Mouse (Mus musculus) layer of hippocampus, postnatal 14 days (tissue): Measurements from ENCODE around the gene Adcy10. TPM values are rescaled to one million over a fixed set of nuclear protein-coding genes. Genes with fewer than 3 reads are reported as not detected.

ENCODE experiments used
- DNase-seq, 2 experiments: peaks; one replicate each; pipeline ENCODE4 v3.0.0; 2021 to 2022; ENCODE audit warnings: low spot score in 2 of 2, mixed read lengths in 1 of 2
- total RNA-seq, 2 experiments: library from RNA; stranded (reverse); gene quantifications; 2 replicates each; pipeline ENCODE4 v1.2.3; 2021

Gene Adcy10
- total RNA-seq, 2 experiments from 2014 or later, result 0.41 to 0.48 TPM

DNA sequence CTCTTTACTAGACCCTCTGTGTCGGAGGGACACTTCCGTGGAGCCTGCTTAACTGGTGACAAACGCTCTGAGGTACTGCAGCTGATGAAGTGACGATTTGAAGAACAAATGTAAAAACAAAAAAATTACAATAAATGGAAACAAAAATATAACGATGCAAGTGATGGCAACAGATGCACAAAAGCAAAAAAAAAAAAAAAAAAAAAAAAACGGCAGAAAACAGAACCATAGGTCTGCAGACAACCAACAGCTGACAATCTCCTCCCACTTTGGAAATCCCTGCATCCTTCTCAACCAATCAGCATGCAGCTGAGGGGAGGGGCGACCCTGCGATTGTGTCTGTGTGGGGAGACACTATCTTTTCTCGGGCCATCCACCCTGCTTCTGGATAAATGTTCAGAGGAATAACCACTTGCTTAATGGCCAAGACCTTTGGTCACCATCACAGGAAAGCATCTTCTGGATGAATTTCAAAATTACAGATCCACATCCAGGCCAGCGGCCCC lies 116.8 kb downstream of the Adcy10 start:
- no peak for DNase-seq

DNA sequence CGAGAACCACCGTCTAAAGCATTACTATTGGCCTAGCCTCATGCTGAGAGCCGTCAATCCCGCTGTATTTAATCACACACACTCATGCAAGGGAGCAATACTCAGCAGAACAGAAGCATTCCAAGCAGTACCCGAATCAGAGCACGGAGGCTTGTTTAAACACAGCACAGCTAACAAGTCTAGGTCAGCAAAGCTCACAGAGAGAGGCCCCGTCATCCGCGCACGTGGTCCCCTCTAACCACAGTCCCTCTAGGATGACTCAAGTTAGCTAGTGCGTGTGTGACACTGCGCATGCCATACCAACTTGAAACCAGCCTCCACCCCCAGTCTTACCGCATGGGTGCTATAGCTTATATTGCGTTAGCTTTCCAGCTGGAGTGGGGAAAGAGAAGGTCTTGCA lies 118.2 kb downstream of the Adcy10 start:
- DNase-seq, result no peak

DNA sequence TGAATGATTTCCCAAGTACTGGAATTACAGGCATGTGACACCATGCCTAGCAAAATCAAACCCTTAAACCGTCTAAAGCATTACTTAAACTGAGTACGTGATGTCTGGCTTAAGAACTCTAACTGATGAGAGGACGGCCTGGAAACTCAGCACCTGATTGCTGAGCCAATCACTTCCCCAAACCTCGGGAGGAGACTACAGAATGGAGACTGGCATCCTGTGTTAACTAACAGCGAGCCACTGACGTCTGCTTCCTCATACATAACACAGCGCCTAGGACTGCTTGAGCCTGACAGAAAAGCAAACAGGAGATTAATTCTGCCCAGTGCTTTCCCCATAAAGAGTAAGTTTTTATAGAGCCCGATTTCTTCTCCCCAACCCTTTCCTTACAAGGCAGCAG lies 119.2 kb downstream of the Adcy10 start:
- DNase-seq, result no peak

GRCm38 (mm10) chr1:165605108-165605507 lies 120.1 kb downstream of the Adcy10 start:
- DNase-seq, result no peak

- peak in 1 of 2 experiments; percentile 20 for DNase-seq
These were observed 120.8 kb downstream of the Adcy10 start for GRCm38 (mm10) chr1:165605774-165606173.

- no peak for DNase-seq
These were observed 123.9 kb downstream of the Adcy10 start for GRCm38 (mm10) chr1:165608904-165609303.

GRCm38 (mm10) chr1:165609495-165610320 lies 124.7 kb downstream of the Adcy10 start:
- no peak for DNase-seq

- no peak for DNase-seq
These were observed 125.5 kb downstream of the Adcy10 start for GRCm38 (mm10) chr1:165610321-165610999.

GRCm38 (mm10) chr1:165612714-165613113 lies 127.7 kb downstream of the Adcy10 start:
- DNase-seq, result no peak

GRCm38 (mm10) chr1:165613926-165614325 lies 128.9 kb downstream of the Adcy10 start:
- no peak for DNase-seq

- DNase-seq, result no peak
These were observed 129.8 kb downstream of the Adcy10 start for GRCm38 (mm10) chr1:165614793-165615192.

DNA sequence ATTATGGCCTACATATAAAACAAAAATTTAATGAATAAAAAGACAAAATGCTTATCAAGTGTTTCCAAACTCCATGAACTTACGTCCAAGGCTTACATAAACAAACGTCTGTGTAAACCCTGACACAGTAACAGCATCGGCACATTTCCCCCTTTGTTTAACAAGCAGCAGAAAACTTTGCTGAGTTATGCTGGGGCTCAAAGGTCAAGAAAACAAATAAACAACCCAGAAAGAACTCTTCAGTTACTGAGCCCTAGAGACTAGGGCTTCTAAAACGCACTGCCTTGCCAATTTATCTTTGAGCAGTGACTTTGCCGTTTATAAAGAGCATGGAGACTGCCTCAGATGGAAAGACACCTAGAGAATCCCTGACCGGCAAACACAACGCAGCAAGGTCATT lies 131.7 kb downstream of the Adcy10 start:
- no peak for DNase-seq

DNA sequence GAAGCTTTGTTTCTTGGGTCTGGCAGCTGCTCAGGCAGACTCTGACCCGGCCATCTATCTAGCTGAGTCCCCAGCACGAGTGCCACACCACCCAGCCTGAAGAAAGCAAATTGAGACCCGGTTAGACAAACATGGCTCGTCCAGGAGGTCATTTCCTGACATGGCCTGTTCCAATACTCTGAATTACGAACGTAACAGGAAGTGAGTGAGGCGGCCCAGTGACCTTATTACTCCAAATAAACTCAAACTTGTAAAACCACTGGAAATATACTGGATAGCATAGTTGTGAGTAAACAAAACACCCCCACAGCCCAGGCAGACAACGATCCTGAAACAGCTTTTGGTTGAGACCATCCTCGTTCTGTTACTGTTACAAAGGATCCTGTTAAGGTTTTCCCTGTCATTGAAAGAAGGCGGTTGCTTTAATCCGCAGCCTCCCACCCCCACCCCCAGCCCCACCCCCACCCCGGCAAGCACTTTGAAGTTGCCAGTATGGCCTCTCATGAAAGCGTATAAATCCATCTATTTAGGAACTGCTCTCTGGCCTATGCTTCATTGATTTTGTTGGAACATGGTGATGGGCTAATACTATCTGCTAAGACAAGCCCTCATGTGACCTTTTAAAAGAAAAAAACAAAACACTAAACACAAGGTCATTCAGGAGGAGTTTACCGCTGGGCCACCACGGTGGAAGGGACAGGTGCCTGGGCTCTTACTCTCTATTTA lies 132.3 kb downstream of the Adcy10 start:
- DNase-seq, result no peak

- DNase-seq, result peak in 1 of 2 experiments; percentile 49
These were observed 133.2 kb downstream of the Adcy10 start for GRCm38 (mm10) chr1:165618201-165618624.

DNA sequence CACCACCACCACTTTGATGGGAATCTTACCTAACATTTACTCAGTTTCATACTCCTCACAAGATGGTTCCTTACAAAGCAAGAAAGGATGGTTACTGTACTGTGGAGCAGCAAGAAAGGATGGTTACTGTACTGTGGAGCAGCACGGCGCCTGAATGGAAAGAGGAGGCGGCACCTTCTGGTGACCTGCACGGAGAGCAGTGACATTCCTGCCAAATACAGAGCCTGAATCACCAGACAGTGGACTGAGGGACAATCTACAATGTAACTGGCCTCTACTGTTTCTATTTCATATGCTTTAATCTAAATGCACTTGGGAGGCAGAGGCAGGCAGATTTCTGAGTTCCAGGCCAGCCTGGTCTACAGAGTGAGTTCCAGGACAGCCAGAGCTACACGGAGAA lies 140.1 kb downstream of the Adcy10 start:
- no peak for DNase-seq

DNA sequence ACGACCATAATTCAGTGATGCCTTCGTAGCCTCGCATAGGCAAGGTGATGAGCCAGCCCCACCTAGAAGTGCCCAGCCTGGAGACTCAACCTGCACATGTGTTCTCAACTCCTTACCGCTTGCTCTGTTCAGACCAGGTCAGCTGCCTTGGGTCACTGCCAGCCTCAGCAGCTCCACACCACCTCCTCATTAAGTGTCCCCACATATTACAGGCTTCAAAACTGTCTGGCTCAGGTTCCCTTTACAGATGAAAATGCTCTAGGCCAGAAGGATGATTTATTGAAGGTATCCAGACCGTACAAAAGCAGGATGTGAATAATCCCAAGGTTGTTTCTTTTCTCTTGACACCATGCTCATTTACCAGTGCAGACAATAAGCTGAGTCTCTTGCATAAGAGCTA lies 140.9 kb downstream of the Adcy10 start:
- no peak for DNase-seq

Other genes with a start within 250 kb of the Adcy10 start
- 10 to 100 TPM; 60.8 to 62.5 TPM for gene Tiprl, start 248.2 kb upstream of the Adcy10 start, total RNA-seq
- 10 to 100 TPM; 56.5 to 63.7 TPM for gene Gpr161, start 189.4 kb upstream of the Adcy10 start, total RNA-seq
- gene Dcaf6, start 24.7 kb upstream of the Adcy10 start, total RNA-seq, result 10 to 100 TPM; 78.1 to 91.7 TPM
- gene Mpc2, start 24.5 kb upstream of the Adcy10 start, total RNA-seq, result 100 to 1,000 TPM; 122 to 131 TPM
- 10 to 100 TPM; 73.9 to 80.1 TPM for gene Mpzl1, start 149.4 kb downstream of the Adcy10 start, total RNA-seq
- 1 to 10 TPM; 6.3 to 8.7 TPM for gene Rcsd1, start 224.6 kb downstream of the Adcy10 start, total RNA-seq